Mouse (Mus musculus) frontal cortex, adult (tissue): Measurements from ENCODE around the gene Mindy1.

Experiments used
- ATAC-seq: cut with Nextera tagmentation; 2 replicates; pipeline ENCODE4 v1.9.2; 2017; ENCODE audit warnings: mild to moderate bottlenecking, moderate library complexity, mixed read lengths; ENCODE audit not compliant: low TSS enrichment

Mindy1 gene

GRCm38 (mm10) chr3:95267855-95268254, 13.3 kb upstream of the Mindy1 start:
- no peak for ATAC-seq

GRCm38 (mm10) chr3:95269789-95270188, 11.4 kb upstream of the Mindy1 start:
- ATAC-seq: peak; percentile 93

- no peak for ATAC-seq
Measured at GRCm38 (mm10) chr3:95270766-95271364, 10.3 kb upstream of the Mindy1 start.

DNA sequence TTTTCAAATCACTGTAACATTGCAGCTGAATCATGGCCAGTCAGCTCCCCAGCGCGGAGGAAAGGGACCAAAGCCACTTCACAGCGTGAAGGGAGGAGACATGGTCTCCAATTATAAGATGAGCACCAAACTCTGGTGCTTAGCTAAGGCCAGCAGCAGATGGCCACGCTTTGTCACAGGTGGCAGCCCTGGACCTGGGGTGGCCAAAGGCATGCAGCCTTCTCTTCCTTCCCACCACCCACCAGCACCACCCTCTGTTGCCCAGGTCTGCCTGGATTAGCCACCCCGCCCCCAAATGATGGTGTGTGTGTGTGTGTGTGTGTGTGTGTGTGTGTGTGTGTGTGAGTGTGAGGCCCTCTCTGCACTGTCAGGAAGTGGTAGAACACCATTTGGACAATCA, 7.7 kb upstream of the Mindy1 start:
- no peak for ATAC-seq

DNA sequence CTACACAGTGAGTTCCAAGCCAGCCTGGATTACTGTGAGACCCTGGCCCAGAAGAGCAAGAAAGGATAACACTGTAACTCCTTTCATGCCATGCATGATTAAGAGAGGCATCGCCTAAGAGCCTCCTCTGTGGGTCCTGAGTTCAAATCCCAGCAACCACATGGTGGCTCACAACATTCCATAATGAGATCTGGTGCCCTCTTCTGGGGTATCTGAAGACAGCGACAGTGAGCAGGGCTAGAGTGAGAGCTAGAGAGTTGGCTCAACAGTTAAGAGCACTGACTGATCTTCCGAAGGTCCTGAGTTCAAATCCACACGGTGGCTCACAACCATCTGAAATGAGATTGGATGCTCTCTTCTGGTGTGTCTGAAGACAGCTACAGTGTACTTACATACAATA, 6.7 kb upstream of the Mindy1 start:
- ATAC-seq: no peak

DNA sequence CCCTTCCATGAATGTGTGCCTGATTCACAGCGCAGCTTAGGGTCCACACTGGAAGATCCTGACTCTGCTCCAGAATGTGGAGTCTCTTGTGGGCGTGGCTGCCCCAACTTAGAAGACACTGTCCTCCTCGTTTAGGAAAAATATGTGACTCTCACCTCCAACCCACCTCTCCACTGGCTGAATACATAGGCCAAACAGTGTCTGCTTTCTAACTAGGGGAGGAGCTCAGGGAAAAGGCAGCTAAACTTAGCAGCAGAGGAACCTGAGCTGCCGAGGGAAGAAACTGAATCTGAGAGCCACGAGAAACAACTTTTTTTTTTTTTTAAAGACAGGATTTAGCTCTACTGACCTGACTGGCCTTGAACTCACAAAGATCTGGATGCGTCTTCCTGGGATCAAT, 6.0 kb upstream of the Mindy1 start:
- no peak for ATAC-seq

DNA sequence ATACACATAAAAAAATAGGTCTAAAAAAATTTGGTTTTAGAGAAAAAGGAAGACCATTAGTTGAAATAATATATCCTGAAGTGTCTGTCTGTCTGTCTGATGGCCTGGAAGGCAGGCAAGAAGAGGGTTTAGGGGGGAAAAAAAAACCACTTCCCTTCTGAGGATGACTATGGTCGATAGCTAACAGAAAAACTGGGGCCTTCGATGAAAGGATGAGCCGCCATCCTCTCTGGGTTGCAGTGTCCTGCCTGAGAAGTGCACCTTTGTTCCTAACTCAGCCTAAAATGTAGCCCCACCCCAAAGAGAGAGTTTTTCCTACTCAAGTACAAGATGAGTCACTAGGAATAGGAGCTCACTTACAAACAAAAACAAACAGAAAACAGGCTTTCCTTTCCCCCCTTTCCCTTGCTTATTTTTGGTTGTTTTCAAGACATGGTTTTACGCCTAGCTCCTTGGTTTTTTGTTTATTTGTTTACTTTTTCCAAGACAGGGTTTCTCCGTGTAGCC, 4.7 kb upstream of the Mindy1 start:
- ATAC-seq: no peak

DNA sequence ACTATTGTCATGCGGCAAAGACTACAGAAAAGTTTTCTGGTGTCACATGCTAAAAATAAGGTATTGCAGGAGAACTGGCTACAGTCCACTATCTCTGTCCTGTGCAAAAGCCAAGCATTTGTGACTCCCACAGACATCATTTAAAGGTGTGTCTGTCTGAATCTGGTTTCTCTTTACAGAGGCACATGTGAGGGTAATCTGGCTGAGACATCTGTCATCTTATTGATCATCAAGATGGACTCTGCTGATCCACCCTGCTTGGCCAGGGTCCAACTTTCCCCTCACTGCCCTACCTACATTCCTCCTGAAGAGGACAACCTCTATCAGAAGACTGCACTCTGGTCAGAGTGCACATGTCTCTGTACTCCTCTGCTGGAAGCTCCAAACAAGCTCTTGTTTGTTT, 4.0 kb upstream of the Mindy1 start:
- no peak for ATAC-seq

- ATAC-seq: no peak
Measured at GRCm38 (mm10) chr3:95280747-95281146, 398 bp upstream of the Mindy1 start.

GRCm38 (mm10) chr3:95282381-95282864, 1.3 kb downstream of the Mindy1 start:
- peak; percentile 4; the same call in 1 of the 2 replicates for ATAC-seq

GRCm38 (mm10) chr3:95282865-95283588, 1.9 kb downstream of the Mindy1 start:
- ATAC-seq: peak; percentile 70

- ATAC-seq: no peak
Measured at GRCm38 (mm10) chr3:95283589-95283941, 2.4 kb downstream of the Mindy1 start.

- no peak for ATAC-seq
Measured at GRCm38 (mm10) chr3:95284062-95284461, 2.9 kb downstream of the Mindy1 start.

- no peak for ATAC-seq
Measured at GRCm38 (mm10) chr3:95284501-95285281, 3.5 kb downstream of the Mindy1 start.

GRCm38 (mm10) chr3:95285390-95285789, 4.2 kb downstream of the Mindy1 start:
- no peak for ATAC-seq

DNA sequence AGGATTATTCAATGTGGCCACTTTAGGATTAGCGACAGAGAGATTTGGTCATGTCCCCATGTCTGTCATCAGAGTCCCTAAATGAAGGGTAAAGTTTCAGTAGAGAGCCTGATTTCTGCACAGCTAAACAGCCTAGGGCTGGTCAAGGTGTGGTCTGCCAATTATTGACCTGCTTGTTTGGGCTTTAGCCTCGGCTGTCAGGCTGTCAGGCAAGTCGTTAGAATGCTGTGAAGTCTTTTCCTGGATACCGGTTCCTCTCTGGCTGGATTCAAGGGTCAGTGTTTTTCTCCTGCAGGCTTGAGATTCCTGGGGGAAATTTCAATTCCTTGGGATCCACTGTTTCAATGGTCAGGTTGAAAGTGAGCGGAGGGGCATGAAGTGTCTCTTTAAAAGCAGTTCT, 4.9 kb downstream of the Mindy1 start:
- no peak for ATAC-seq

DNA sequence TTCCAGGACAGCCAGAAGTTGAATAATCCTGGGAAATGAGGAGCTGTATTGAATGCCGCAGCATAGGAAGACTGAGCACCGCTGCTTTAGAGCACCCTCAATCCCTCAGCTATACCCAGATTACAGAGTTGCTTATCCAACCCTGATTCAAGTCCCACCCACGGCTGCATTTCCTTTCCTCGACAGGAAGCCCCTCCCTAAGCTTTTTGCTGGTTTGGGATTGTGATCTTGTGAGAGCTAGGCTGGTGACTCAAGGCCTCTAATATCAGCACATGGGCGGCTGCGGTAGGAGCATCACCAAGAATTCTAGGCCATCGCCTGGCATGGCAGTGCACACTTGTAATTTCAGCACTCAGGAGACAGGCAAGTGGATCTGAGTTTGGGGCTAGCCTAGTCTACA, 5.4 kb downstream of the Mindy1 start:
- ATAC-seq: no peak

GRCm38 (mm10) chr3:95287541-95287940, 6.4 kb downstream of the Mindy1 start:
- no peak for ATAC-seq

- ATAC-seq: no peak
Measured at GRCm38 (mm10) chr3:95289419-95289818, 8.3 kb downstream of the Mindy1 start.

DNA sequence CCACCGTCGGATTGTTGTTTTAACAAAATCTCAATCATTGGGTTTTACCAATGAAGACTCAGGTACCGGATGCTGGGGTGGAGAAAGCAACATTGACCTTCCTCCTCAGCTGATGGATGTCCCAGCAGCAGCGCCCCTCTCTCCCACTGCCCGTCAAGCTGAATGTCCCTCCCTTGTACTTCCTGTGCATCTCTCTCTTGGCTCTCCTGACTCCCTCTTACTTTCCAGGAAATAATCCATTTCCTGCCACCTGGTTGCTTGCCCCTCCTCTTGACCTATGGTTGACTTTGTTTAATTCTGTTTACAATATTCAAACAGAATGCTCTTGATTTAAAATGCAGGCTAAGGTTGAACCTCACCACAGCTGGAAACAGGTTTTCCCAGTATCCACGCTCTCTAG, 9.0 kb downstream of the Mindy1 start:
- ATAC-seq: no peak

- ATAC-seq: no peak
Measured at GRCm38 (mm10) chr3:95291041-95291440, 9.9 kb downstream of the Mindy1 start.

- ATAC-seq: no peak
Measured at GRCm38 (mm10) chr3:95292899-95293298, 11.8 kb downstream of the Mindy1 start.

- ATAC-seq: no peak
Measured at GRCm38 (mm10) chr3:95293537-95293936, 12.4 kb downstream of the Mindy1 start.
